Mouse (Mus musculus): Measurements from ENCODE around the gene Hnrnph1. TPM values are rescaled to one million over a fixed set of nuclear protein-coding genes. Genes with fewer than 3 reads are reported as not detected.

Hnrnph1 gene
- polyA plus RNA-seq, 1 experiment from 2014 or later = 400 TPM

DNA sequence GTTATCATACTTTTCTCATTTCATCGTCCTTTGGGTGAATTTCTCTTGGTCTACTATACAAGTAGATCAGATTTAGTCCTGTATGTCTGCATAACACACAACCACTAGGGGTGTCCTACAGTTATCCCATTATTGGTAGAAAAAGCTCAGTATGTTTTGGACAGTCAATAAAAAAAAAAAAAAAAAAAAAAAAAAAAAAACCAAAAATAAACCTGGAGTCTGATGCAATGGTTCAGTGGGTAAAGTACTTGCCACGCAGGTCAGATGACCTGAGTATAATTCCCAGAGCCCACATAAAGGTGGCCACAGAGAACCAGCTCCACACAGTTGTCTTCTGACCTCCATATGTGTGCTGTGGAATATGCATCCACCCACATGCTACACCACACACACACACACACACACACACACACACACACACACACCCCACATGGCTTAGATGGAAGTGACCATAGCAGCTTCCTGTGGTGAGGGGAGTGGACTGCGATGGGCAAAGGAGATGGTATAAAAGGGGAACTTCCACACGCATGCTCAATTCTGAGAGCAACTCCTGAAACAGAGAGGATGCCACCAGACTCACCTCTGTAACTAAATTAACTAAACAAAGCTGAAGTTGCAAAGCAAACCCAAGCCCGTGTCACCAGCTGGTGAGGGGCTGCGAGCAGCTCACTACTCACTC is 38.9 kb downstream of the Hnrnph1 start:
- 87% methylated on average over 6 of the region's 6 CpGs for WGBS
- H3K9ac ChIP-seq = no peak overlapping the region
- no peak overlapping the region for H3K4me2 ChIP-seq (replicated peaks)
- H3K36me3 ChIP-seq = peaks cover 44% of the 10 kb centered on the region
- ATAC-seq (ENCODE audit: insufficient number of reproducible peaks, low FRiP score, low TSS enrichment, low read depth) = no peak
- no peak overlapping the region for H3K4me3 ChIP-seq (replicated peaks)
- no peak overlapping the region for H3K27ac ChIP-seq (replicated peaks)
- H3K9me3 ChIP-seq (replicated peaks) = no peaks in the 10 kb centered on the region
- no peaks in the 10 kb centered on the region for H3K27me3 ChIP-seq
- H3K4me1 ChIP-seq = no peaks in the 10 kb centered on the region

DNA sequence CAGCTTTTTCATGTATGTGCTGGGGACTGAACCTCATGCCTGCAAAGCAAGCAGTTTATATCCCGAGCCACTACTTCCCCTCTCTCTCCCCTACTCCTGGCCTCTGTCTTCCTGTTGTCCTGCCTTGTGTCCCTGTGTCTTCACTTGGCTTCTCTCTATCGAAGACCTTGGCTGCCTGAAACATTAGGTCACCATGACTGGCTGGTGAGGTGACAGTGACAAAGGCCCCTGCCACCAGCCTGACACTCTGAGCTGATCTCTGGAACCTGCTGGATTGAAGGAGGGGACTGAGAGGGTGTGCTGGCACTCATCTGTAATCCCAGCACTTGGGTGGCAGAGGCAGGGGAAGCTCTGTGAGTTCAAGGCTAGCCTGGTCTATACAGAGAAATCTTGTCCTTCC is 41.1 kb downstream of the Hnrnph1 start:
- no peaks in the 10 kb centered on the region for H3K9me3 ChIP-seq (replicated peaks)
- no peak overlapping the region for H3K27ac ChIP-seq (replicated peaks)
- H3K4me3 ChIP-seq (replicated peaks) = no peak overlapping the region
- H3K4me2 ChIP-seq (replicated peaks) = no peak overlapping the region
- no peak overlapping the region for H3K9ac ChIP-seq
- ATAC-seq (ENCODE audit: insufficient number of reproducible peaks, low FRiP score, low TSS enrichment, low read depth) = no peak
- H3K4me1 ChIP-seq = peaks cover 12% of the 10 kb centered on the region; the same call in 1 of the 2 replicates
- 89% methylated on average over 2 of the region's 2 CpGs for WGBS
- H3K27me3 ChIP-seq = no peaks in the 10 kb centered on the region
- H3K36me3 ChIP-seq = peaks cover 38% of the 10 kb centered on the region

DNA sequence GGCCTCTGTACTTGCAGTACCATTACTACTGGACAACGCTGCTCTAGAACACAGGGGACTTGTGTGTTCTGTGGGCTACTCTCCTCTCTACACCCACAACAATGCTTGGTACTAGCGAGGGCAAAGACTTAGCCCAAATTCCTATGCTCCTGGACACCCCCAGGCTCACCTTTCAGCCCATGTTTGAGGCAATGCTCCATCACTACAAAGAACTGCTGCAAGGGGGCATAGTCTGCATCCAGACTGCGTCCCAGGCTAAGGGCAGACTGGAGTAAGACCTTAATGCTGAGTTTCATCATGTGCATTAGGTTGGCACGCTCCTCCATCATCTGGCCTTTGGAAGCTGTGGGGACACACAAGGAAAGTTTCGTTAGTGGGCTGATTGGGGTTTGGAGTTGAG is 44.7 kb downstream of the Hnrnph1 start:
- no peaks in the 10 kb centered on the region for H3K9me3 ChIP-seq (replicated peaks)
- peaks cover 24% of the 10 kb centered on the region; the same call in 1 of the 2 replicates for H3K36me3 ChIP-seq
- ATAC-seq (ENCODE audit: insufficient number of reproducible peaks, low FRiP score, low TSS enrichment, low read depth) = peak; percentile 11; the same call in 1 of the 2 replicates
- H3K27ac ChIP-seq (replicated peaks) = peak overlapping the region; percentile 58; the same call in 1 of the 2 replicates
- peaks cover 12% of the 10 kb centered on the region; the same call in 1 of the 2 replicates for H3K4me1 ChIP-seq
- peak overlapping the region; percentile 72 for H3K4me2 ChIP-seq (replicated peaks)
- 43% methylated on average over 5 of the region's 5 CpGs for WGBS
- H3K9ac ChIP-seq = no peak overlapping the region
- H3K27me3 ChIP-seq = no peaks in the 10 kb centered on the region
- peak overlapping the region; percentile 42 for H3K4me3 ChIP-seq (replicated peaks)

DNA sequence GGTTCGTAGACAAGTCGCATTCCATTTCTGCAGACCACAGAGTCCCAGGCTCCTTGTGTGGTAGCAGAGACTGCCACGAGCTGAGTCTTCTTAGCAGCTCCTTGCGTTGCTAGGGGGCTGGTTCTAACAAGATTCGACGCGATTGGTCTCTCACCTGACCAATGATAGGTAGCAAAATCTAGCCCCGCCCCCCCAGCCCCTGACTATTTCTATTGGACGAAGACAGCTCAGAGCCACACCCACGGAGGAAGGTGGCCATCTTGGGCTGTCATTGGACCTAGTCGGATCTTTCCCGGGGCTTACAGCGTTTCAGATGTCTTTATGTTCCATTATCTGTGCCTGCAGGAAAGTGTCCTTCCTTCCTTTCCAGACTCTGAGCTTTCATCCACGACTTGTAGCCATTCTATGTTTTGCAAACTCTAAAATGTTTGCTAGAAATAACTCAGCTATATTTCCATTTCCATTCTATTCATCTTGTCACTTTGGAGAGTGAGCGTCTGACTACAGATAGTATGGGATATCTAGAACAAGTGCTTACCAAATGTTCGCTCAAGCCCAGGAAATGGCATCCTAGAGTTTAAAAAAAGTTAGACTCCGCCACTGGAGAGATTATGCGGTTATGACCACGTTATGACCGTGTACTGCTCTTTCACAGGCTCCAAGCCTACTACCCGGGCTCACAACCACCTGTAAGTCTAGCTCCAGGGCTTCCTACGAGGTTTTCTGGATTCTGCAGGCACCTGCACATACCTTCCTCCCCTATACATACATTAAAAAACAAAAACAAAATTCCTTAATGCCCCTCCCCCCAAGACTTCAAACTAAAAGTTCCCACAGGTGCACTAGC is 45.4 kb downstream of the Hnrnph1 start:
- no peaks in the 10 kb centered on the region for H3K9me3 ChIP-seq (replicated peaks)
- ATAC-seq (ENCODE audit: insufficient number of reproducible peaks, low FRiP score, low TSS enrichment, low read depth) = peak; percentile 92
- H3K36me3 ChIP-seq = peaks cover 18% of the 10 kb centered on the region; the same call in 1 of the 2 replicates
- peaks cover 12% of the 10 kb centered on the region; the same call in 1 of the 2 replicates for H3K4me1 ChIP-seq
- H3K27ac ChIP-seq (replicated peaks) = peak overlapping the region; percentile 75
- WGBS = 24% methylated on average over 22 of the region's 22 CpGs
- H3K4me2 ChIP-seq (replicated peaks) = peak overlapping the region; percentile 72
- H3K4me3 ChIP-seq (replicated peaks) = peak overlapping the region; percentile 42
- no peaks in the 10 kb centered on the region for H3K27me3 ChIP-seq
- no peak overlapping the region for H3K9ac ChIP-seq

DNA sequence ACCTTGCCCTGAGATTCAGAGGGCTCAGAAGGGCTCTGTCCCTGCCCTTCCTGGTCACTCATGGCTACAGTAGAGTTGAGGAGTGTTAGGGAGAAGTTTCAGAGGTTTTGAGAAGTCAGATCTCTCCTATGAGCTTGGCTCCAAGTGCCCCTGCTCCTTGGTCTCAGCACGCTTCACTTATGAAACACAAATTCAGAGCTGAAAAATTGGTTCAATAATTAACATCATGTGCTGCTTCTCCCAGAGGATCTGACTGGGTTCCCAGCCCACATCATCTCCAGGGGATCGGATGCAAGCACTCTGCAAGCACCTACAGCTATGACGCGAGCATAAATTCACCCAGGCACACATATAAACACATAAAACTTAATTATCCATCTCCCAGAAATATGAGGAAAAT is 49.3 kb downstream of the Hnrnph1 start:
- no peak overlapping the region for H3K27ac ChIP-seq (replicated peaks)
- no peaks in the 10 kb centered on the region for H3K9me3 ChIP-seq (replicated peaks)
- 80% methylated on average over 4 of the region's 4 CpGs for WGBS
- peaks cover 12% of the 10 kb centered on the region; the same call in 1 of the 2 replicates for H3K4me1 ChIP-seq
- no peak overlapping the region for H3K4me2 ChIP-seq (replicated peaks)
- ATAC-seq (ENCODE audit: insufficient number of reproducible peaks, low FRiP score, low TSS enrichment, low read depth) = no peak
- no peaks in the 10 kb centered on the region for H3K27me3 ChIP-seq
- H3K4me3 ChIP-seq (replicated peaks) = no peak overlapping the region
- H3K9ac ChIP-seq = no peak overlapping the region
- no peaks in the 10 kb centered on the region for H3K36me3 ChIP-seq

DNA sequence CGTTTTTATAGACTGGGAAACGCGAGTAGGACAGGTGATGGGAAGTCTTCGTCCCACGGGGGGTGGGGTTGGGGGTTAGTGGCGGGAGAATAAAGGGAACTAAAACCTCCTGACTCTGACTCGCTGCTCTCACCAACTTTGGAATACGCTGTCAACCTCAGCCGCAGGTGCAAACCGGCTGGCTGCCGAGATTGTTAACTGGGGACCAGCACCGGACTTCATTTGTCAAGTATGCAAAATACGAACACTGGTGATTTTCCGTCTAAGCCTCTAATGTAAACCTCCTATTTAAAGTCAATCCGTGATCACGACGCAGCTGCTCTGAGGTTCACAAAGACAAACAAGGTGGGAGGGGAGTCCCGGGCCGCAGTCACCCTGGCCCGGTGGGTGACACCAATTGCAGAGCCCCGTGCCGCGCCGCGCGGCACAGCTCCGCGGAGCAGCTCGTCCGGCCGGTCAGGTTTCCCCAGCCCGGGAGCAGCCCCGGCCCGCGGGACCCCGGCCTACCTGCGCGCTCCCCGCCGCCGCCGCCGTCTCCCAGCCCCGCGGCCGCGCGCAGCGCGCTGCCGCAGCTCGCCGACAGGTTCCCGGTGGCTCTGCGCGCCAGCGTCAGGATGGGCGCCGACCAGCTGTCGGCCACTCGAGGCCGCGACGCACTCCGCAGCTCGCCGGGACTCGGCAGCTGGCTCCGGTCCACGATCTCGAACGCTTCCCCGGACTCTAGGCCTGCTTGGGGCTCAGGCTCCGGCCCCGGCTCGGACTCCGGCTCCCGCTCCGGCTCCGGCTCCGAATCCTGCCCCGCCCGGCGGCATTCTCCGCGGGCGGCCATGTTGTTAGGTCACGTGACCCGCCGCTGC is 53.7 kb downstream of the Hnrnph1 start, which contains the start of gene Rufy1:
Gene Rufy1 (minus strand): TSS at position 849 of the 857 bp plus-strand sequence.
- peaks cover 7% of the 10 kb centered on the region for H3K4me1 ChIP-seq
- H3K9me3 ChIP-seq (replicated peaks) = no peaks in the 10 kb centered on the region
- H3K36me3 ChIP-seq = no peaks in the 10 kb centered on the region
- WGBS = under 1% methylated on average over 90 of the region's 90 CpGs
- H3K4me2 ChIP-seq (replicated peaks) = peak within 1 kb of the TSS; percentile 63
- H3K27me3 ChIP-seq = no peaks in the 10 kb centered on the region
- peak within 1 kb of the TSS; percentile 95 for H3K27ac ChIP-seq (replicated peaks)
- peak within 1 kb of the TSS; percentile 72 for H3K4me3 ChIP-seq (replicated peaks)
- peak within 1 kb of the TSS; percentile 72 for H3K9ac ChIP-seq
- peak; percentile 81 for ATAC-seq (ENCODE audit: insufficient number of reproducible peaks, low FRiP score, low TSS enrichment, low read depth)

DNA sequence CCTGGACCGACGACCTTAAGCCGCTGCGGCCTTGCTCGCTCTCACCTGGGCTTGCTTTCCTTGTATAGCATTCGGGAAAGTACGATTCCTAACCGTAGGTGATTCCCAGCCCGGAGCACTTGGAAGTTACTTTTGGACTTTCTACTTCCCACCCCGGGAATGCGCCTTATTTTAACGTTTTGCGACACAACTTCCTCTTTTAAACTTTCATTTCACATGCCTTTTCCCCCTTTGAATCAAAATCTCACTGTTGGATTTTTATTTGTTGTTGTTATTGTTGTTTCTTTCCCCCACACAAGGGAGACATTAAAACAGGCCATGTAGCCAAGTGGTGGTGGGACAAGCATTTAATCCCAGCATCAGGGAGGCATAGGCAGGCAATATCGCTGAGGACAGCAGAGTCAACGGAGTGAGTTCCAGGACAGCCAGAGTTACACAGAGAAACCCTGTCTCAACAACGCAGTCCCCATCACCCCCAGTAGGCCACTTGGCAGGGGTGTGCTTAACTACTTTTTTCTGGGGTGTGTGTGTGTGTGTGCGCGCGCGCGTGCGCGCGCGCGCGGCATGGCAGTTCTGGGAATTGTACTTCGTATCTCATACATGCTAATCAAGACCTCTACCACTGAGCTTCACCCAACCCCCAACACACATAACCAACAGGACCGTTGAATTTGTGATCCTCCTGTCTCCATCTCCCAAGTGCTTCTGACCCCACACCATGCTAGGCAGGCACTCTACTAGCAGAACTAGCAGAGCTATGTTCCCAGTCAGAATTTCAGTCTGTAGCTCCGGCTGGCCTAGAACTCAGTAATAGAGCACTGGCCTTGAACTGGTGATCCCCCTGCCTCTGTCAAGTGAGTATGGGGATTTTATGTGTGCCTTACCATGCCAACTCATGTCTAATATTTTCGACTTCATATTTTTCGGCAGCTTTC is 54.6 kb downstream of the Hnrnph1 start:
- Histone ChIP-seq H3K9me3 (replicated peaks) (no peaks in the 10 kb centered on the region), H3K36me3 (no peaks in the 10 kb centered on the region), H3K9ac (peak overlapping the region; percentile 72), H3K27me3 (no peaks in the 10 kb centered on the region), H3K4me3 (replicated peaks) (peak overlapping the region; percentile 72), H3K27ac (replicated peaks) (peak overlapping the region; percentile 95), H3K4me2 (replicated peaks) (peak overlapping the region; percentile 63), H3K4me1 (peaks cover 7% of the 10 kb centered on the region)
- ATAC-seq (ENCODE audit: insufficient number of reproducible peaks, low FRiP score, low TSS enrichment, low read depth) = no peak
- 27% methylated on average over 32 of the region's 32 CpGs for WGBS

DNA sequence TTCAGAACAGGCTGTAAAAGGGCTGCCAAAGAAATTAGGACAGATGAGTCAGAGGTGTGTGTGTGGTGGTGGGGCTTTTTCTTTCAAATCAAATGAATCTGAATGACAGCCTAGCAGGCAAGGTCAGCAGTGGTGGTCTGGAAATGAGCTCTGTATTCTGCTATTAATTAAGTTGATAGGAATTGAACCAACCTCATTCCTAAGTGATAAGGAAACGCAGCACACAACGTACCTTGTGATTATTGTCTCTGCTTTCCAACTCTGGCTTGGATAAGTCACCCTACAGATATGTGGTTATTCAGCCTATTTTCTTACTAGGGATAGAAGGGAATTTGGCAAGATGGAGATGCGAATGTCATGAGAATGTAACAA is 55.3 kb downstream of the Hnrnph1 start:
- no peaks in the 10 kb centered on the region for H3K36me3 ChIP-seq
- no peak overlapping the region for H3K27ac ChIP-seq (replicated peaks)
- no peak overlapping the region for H3K4me2 ChIP-seq (replicated peaks)
- H3K9me3 ChIP-seq (replicated peaks) = no peaks in the 10 kb centered on the region
- peaks cover 7% of the 10 kb centered on the region for H3K4me1 ChIP-seq
- ATAC-seq (ENCODE audit: insufficient number of reproducible peaks, low FRiP score, low TSS enrichment, low read depth) = no peak
- H3K9ac ChIP-seq = no peak overlapping the region
- WGBS = 81% methylated on average over 3 of the region's 3 CpGs
- no peaks in the 10 kb centered on the region for H3K27me3 ChIP-seq
- no peak overlapping the region for H3K4me3 ChIP-seq (replicated peaks)

DNA sequence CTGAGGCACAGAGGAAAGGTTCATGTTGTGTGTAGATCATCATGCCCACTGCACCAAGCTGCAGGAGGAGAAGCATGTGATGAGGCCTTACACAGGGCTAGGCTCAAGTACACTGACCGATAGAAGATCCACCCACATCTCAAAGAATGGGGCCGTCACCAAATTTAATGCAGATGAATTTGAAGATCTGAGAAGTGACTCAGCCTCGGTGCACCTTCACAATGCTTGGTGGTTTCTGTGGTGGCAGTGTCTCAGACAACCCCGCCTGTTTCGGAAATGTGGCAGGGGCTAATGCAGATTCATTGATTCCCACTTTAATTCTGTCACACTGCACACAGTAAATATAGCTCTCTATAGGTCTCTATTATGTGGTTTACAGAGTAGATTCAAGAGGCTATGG is 56.1 kb downstream of the Hnrnph1 start:
- WGBS = 86% methylated on average over 5 of the region's 5 CpGs
- no peak for ATAC-seq (ENCODE audit: insufficient number of reproducible peaks, low FRiP score, low TSS enrichment, low read depth)
- Histone ChIP-seq H3K4me1 (peaks cover 7% of the 10 kb centered on the region), H3K27me3 (no peaks in the 10 kb centered on the region), H3K9me3 (replicated peaks) (no peaks in the 10 kb centered on the region), H3K4me2 (replicated peaks) (no peak overlapping the region), H3K27ac (replicated peaks) (no peak overlapping the region), H3K9ac (no peak overlapping the region), H3K36me3 (no peaks in the 10 kb centered on the region), H3K4me3 (replicated peaks) (no peak overlapping the region)

Data from embryonic facial prominence, embryonic 15.5 days (tissue).